Mouse (Mus musculus): ENCODE data around the gene Golph3. TPM values are rescaled to one million over a fixed set of nuclear protein-coding genes. Genes with fewer than 3 reads are reported as not detected.
A peak's percentile ranks its signal among the peaks of the same experiment; 100 is the strongest.

Gene Golph3
- polyA plus RNA-seq, 1 experiment from 2014 or later = 61.6 TPM

GRCm38 (mm10) chr15:12313255-12313654, 8.0 kb upstream of the Golph3 start:
- WGBS = 33% methylated on average over 1 of the region's 1 CpGs
- H3K4me2 ChIP-seq (ENCODE audit: low read length) = no peak overlapping the region

GRCm38 (mm10) chr15:12314584-12314983, 6.7 kb upstream of the Golph3 start:
- Histone ChIP-seq H3K4me1 (ENCODE audit: control insufficient read depth, insufficient read depth, low read length) (no peaks in the 10 kb centered on the region), H3K4me2 (ENCODE audit: low read length) (no peak overlapping the region), H3K27me3 (ENCODE audit: control insufficient read depth, insufficient read depth, low read depth, low read length) (no peaks in the 10 kb centered on the region), H3K9ac (ENCODE audit: low read depth, low read length) (no peak overlapping the region), H3K36me3 (ENCODE audit: control insufficient read depth, insufficient read depth, low read length) (no peaks in the 10 kb centered on the region), H3K4me3 (ENCODE audit: low read depth, low read length) (no peak overlapping the region), H3K27ac (ENCODE audit: low read length) (no peak overlapping the region), H3K9me3 (replicated peaks; ENCODE audit: control insufficient read depth, low read length, poor library complexity, severe bottlenecking) (no peaks in the 10 kb centered on the region)
- ATAC-seq = no peak
- 89% methylated on average over 5 of the region's 5 CpGs for WGBS

More at GRCm38 (mm10) chr15:12313255-12313654, 8.0 kb upstream of the Golph3 start:
- H3K4me3 ChIP-seq (ENCODE audit: low read depth, low read length) = no peak overlapping the region
- no peak overlapping the region for H3K9ac ChIP-seq (ENCODE audit: low read depth, low read length)
- no peaks in the 10 kb centered on the region for H3K27me3 ChIP-seq (ENCODE audit: control insufficient read depth, insufficient read depth, low read depth, low read length)
- no peaks in the 10 kb centered on the region for H3K36me3 ChIP-seq (ENCODE audit: control insufficient read depth, insufficient read depth, low read length)
- H3K9me3 ChIP-seq (replicated peaks; ENCODE audit: control insufficient read depth, low read length, poor library complexity, severe bottlenecking) = no peaks in the 10 kb centered on the region
- H3K27ac ChIP-seq (ENCODE audit: low read length) = no peak overlapping the region
- ATAC-seq = no peak
- H3K4me1 ChIP-seq (ENCODE audit: control insufficient read depth, insufficient read depth, low read length) = no peaks in the 10 kb centered on the region

GRCm38 (mm10) chr15:12315996-12316395, 5.3 kb upstream of the Golph3 start:
- Histone ChIP-seq H3K4me3 (ENCODE audit: low read depth, low read length) (no peak overlapping the region), H3K4me1 (ENCODE audit: control insufficient read depth, insufficient read depth, low read length) (no peaks in the 10 kb centered on the region; the same call in 1 of the 2 replicates), H3K4me2 (ENCODE audit: low read length) (no peak overlapping the region), H3K27me3 (ENCODE audit: control insufficient read depth, insufficient read depth, low read depth, low read length) (peaks cover 3% of the 10 kb centered on the region; the same call in 1 of the 2 replicates), H3K9me3 (replicated peaks; ENCODE audit: control insufficient read depth, low read length, poor library complexity, severe bottlenecking) (no peaks in the 10 kb centered on the region), H3K9ac (ENCODE audit: low read depth, low read length) (no peak overlapping the region), H3K27ac (ENCODE audit: low read length) (no peak overlapping the region), H3K36me3 (ENCODE audit: control insufficient read depth, insufficient read depth, low read length) (no peaks in the 10 kb centered on the region)
- 58% methylated on average over 2 of the region's 2 CpGs for WGBS
- no peak for ATAC-seq

- ATAC-seq = no peak
- no peak overlapping the region for H3K4me2 ChIP-seq (ENCODE audit: low read length)
- whole genome bisulfite sequencing = 85% methylated on average over 5 of the region's 5 CpGs
- H3K9me3 ChIP-seq (replicated peaks; ENCODE audit: control insufficient read depth, low read length, poor library complexity, severe bottlenecking) = no peaks in the 10 kb centered on the region
- no peaks in the 10 kb centered on the region; the same call in 1 of the 2 replicates for H3K4me1 ChIP-seq (ENCODE audit: control insufficient read depth, insufficient read depth, low read length)
- H3K9ac ChIP-seq (ENCODE audit: low read depth, low read length) = no peak overlapping the region
- peaks cover 3% of the 10 kb centered on the region; the same call in 1 of the 2 replicates for H3K27me3 ChIP-seq (ENCODE audit: control insufficient read depth, insufficient read depth, low read depth, low read length)
- no peak overlapping the region for H3K27ac ChIP-seq (ENCODE audit: low read length)
- no peak overlapping the region for H3K4me3 ChIP-seq (ENCODE audit: low read depth, low read length)
- no peaks in the 10 kb centered on the region for H3K36me3 ChIP-seq (ENCODE audit: control insufficient read depth, insufficient read depth, low read length)
Measured at GRCm38 (mm10) chr15:12317290-12317689, 4.0 kb upstream of the Golph3 start.

- no peak for ATAC-seq
- WGBS = 85% methylated on average over 8 of the region's 8 CpGs
- H3K4me3 ChIP-seq (ENCODE audit: low read depth, low read length) = no peak overlapping the region
- no peaks in the 10 kb centered on the region for H3K9me3 ChIP-seq (replicated peaks; ENCODE audit: control insufficient read depth, low read length, poor library complexity, severe bottlenecking)
- H3K27me3 ChIP-seq (ENCODE audit: control insufficient read depth, insufficient read depth, low read depth, low read length) = peaks cover 3% of the 10 kb centered on the region; the same call in 1 of the 2 replicates
- H3K9ac ChIP-seq (ENCODE audit: low read depth, low read length) = no peak overlapping the region
- no peaks in the 10 kb centered on the region for H3K36me3 ChIP-seq (ENCODE audit: control insufficient read depth, insufficient read depth, low read length)
- H3K27ac ChIP-seq (ENCODE audit: low read length) = no peak overlapping the region
- H3K4me2 ChIP-seq (ENCODE audit: low read length) = no peak overlapping the region
- peaks cover 9% of the 10 kb centered on the region for H3K4me1 ChIP-seq (ENCODE audit: control insufficient read depth, insufficient read depth, low read length)
Measured at GRCm38 (mm10) chr15:12318451-12318850, 2.8 kb upstream of the Golph3 start.

GRCm38 (mm10) chr15:12319889-12320288, 1.4 kb upstream of the Golph3 start:
- no peaks in the 10 kb centered on the region for H3K9me3 ChIP-seq (replicated peaks; ENCODE audit: control insufficient read depth, low read length, poor library complexity, severe bottlenecking)
- H3K4me2 ChIP-seq (ENCODE audit: low read length) = no peak overlapping the region
- H3K27me3 ChIP-seq (ENCODE audit: control insufficient read depth, insufficient read depth, low read depth, low read length) = peaks cover 3% of the 10 kb centered on the region; the same call in 1 of the 2 replicates
- WGBS = 54% methylated on average over 5 of the region's 5 CpGs
- no peaks in the 10 kb centered on the region for H3K36me3 ChIP-seq (ENCODE audit: control insufficient read depth, insufficient read depth, low read length)
- H3K9ac ChIP-seq (ENCODE audit: low read depth, low read length) = no peak overlapping the region
- H3K4me1 ChIP-seq (ENCODE audit: control insufficient read depth, insufficient read depth, low read length) = peaks cover 20% of the 10 kb centered on the region
- H3K4me3 ChIP-seq (ENCODE audit: low read depth, low read length) = no peak overlapping the region
- H3K27ac ChIP-seq (ENCODE audit: low read length) = no peak overlapping the region
- ATAC-seq = no peak

GRCm38 (mm10) chr15:12320441-12321090, 684 bp upstream of the Golph3 start:
- peaks cover 22% of the 10 kb centered on the region for H3K4me1 ChIP-seq (ENCODE audit: control insufficient read depth, insufficient read depth, low read length)
- no peaks in the 10 kb centered on the region for H3K36me3 ChIP-seq (ENCODE audit: control insufficient read depth, insufficient read depth, low read length)
- H3K27me3 ChIP-seq (ENCODE audit: control insufficient read depth, insufficient read depth, low read depth, low read length) = peaks cover 3% of the 10 kb centered on the region; the same call in 1 of the 2 replicates
- no peak for ATAC-seq
- H3K9me3 ChIP-seq (replicated peaks; ENCODE audit: control insufficient read depth, low read length, poor library complexity, severe bottlenecking) = no peaks in the 10 kb centered on the region
- WGBS = 6% methylated on average over 22 of the region's 22 CpGs
- H3K4me2 ChIP-seq (ENCODE audit: low read length) = peak overlapping the region; percentile 73
- peak overlapping the region; percentile 99 for H3K9ac ChIP-seq (ENCODE audit: low read depth, low read length)
- H3K27ac ChIP-seq (ENCODE audit: low read length) = peak overlapping the region; percentile 64; the same call in 1 of the 2 replicates
- H3K4me3 ChIP-seq (ENCODE audit: low read depth, low read length) = peak overlapping the region; percentile 78

GRCm38 (mm10) chr15:12321788-12322621, 755 bp downstream of the Golph3 start, which contains the start of gene 1810049J17Rik:
Gene 1810049J17Rik, minus strand, starts transcription at chr15:12321899.
- Histone ChIP-seq H3K27me3 (ENCODE audit: control insufficient read depth, insufficient read depth, low read depth, low read length) (peaks cover 3% of the 10 kb centered on the region; the same call in 1 of the 2 replicates), H3K27ac (ENCODE audit: low read length) (peak within 1 kb of the TSS; percentile 89), H3K4me3 (ENCODE audit: low read depth, low read length) (peak within 1 kb of the TSS; percentile 78), H3K9me3 (replicated peaks; ENCODE audit: control insufficient read depth, low read length, poor library complexity, severe bottlenecking) (no peaks in the 10 kb centered on the region), H3K36me3 (ENCODE audit: control insufficient read depth, insufficient read depth, low read length) (peaks cover 3% of the 10 kb centered on the region; the same call in 1 of the 2 replicates), H3K4me1 (ENCODE audit: control insufficient read depth, insufficient read depth, low read length) (peaks cover 24% of the 10 kb centered on the region), H3K9ac (ENCODE audit: low read depth, low read length) (peak within 1 kb of the TSS; percentile 99), H3K4me2 (ENCODE audit: low read length) (peak within 1 kb of the TSS; percentile 80)
- under 1% methylated on average over 53 of the region's 70 CpGs for WGBS
- ATAC-seq = peak; percentile 52

Measured in midbrain, embryonic 16.5 days (tissue).